Mouse (Mus musculus): ENCODE data around the gene Tmem117. TPM values are rescaled to one million over a fixed set of nuclear protein-coding genes. Genes with fewer than 3 reads are reported as not detected.

The Tmem117 gene
- polyA plus RNA-seq, 1 experiment from 2014 or later, result 2.3 TPM

DNA sequence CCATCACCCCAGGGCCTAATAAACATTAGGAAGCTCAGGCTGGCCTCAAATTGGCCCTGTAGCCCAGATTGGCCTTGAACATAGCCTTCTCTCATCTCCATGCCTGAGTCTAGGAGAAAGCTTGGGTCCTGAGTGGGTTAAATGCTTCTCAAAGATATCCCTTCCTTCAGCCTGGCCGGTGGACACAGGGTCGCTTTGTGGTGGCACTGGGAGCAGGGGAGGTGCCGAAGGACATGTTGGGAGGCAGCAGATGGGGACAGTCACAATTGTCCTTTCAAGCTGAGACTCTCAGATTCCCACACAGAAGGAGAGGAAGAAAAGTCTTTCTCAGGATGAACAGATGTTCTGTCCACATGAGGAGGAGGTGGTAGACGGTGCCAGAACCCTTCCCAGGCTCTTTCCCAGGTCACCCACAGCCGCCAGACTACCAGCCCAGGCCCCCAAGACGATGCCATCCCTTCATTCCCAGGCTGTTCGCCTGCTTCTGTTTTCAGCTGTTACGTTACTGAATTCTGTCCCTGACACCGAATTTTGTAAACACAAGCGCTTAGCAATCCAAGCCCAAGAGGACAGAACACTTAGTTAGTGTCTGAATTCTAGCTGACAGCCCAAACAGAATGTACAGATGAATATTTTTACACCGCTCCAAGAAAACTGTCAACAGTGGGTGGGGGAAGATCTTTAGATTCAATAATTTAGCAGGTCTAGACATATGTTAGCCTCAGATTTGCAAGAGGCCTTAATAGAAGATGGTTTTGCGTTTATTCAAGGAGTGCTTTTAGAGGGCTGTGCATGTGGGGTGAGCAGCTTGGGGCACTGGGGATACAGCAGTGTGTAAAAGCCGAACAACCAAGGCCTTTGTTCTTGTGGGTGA, 23.2 kb downstream of the Tmem117 start:
- Histone ChIP-seq H3K4me2 (ENCODE audit: low read length) (no peak overlapping the region), H3K4me1 (ENCODE audit: control insufficient read depth, insufficient read depth, low read length) (peaks cover 15% of the 10 kb centered on the region), H3K27ac (ENCODE audit: low read depth, low read length) (peak overlapping the region; percentile 45), H3K9ac (ENCODE audit: low read length) (no peak overlapping the region), H3K36me3 (ENCODE audit: control insufficient read depth, insufficient read depth, low read length) (no peaks in the 10 kb centered on the region), H3K9me3 (replicated peaks; ENCODE audit: control insufficient read depth, low read length) (no peaks in the 10 kb centered on the region), H3K27me3 (replicated peaks; ENCODE audit: control insufficient read depth, insufficient read depth, low read length) (0 out of 2 replicates have a peak, but pooled peaks cover 12% of the 10 kb centered on the region), H3K4me3 (ENCODE audit: low read depth, low read length) (no peak overlapping the region)
- DNase-seq (ENCODE audit: low spot score) (peak; percentile 79), ATAC-seq (peak; percentile 79)
- WGBS, result 59% methylated on average over 13 of the region's 13 CpGs

DNA sequence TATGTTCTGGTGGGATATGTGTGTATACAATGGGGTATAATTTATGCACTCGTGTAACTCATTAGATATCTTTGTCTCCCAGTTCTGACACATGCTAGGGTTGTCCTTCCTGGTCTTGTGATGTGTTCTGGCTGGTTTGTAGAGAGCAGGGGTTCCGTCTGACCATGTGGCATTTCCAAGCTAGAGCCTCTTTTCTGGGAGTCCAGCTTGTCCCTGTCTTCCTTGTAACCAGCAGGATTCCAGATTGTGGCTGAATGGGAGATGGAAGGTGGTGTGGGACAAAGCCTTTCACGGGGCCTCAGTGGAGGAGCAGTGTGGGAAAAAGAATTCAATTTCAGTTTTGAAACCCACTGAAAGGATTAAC, 23.8 kb downstream of the Tmem117 start:
- no peak overlapping the region for H3K4me3 ChIP-seq (ENCODE audit: low read depth, low read length)
- 0 out of 2 replicates have a peak, but pooled peaks cover 12% of the 10 kb centered on the region for H3K27me3 ChIP-seq (replicated peaks; ENCODE audit: control insufficient read depth, insufficient read depth, low read length)
- H3K9me3 ChIP-seq (replicated peaks; ENCODE audit: control insufficient read depth, low read length), result no peaks in the 10 kb centered on the region
- H3K4me2 ChIP-seq (ENCODE audit: low read length), result no peak overlapping the region
- H3K4me1 ChIP-seq (ENCODE audit: control insufficient read depth, insufficient read depth, low read length), result peaks cover 15% of the 10 kb centered on the region
- peak overlapping the region; percentile 45 for H3K27ac ChIP-seq (ENCODE audit: low read depth, low read length)
- 55% methylated on average over 3 of the region's 3 CpGs for WGBS
- H3K36me3 ChIP-seq (ENCODE audit: control insufficient read depth, insufficient read depth, low read length), result no peaks in the 10 kb centered on the region
- H3K9ac ChIP-seq (ENCODE audit: low read length), result no peak overlapping the region
- ATAC-seq, result no peak
- DNase-seq (ENCODE audit: low spot score), result no peak

DNA sequence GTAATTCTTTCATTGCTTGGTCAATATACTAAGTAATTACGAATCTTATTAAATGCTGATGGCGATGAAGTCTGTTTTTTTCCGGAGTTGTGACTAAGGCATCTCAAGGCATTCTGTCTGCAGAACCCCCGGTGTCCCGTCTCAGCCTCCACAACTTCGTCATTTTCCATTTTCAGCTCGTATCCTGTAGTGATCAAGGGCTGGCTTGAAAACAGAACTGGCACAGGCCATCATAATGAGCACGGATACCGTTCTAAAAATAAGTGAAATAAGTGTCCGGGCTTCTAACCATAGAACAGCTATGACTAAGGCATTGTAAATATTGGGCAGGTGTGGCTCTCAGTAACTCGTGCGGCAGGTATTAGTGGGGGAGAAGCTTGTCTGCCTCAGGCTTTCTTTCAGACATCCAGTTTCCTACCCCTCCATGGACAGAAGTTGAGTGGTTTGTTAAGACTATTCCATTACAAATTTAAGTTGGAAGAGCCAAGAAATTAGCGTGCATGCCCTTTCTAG, 26.8 kb downstream of the Tmem117 start:
- 91% methylated on average over 13 of the region's 13 CpGs for WGBS
- Histone ChIP-seq H3K9ac (ENCODE audit: low read length) (no peak overlapping the region), H3K4me3 (ENCODE audit: low read depth, low read length) (no peak overlapping the region), H3K4me1 (ENCODE audit: control insufficient read depth, insufficient read depth, low read length) (peaks cover 15% of the 10 kb centered on the region), H3K9me3 (replicated peaks; ENCODE audit: control insufficient read depth, low read length) (no peaks in the 10 kb centered on the region), H3K27ac (ENCODE audit: low read depth, low read length) (no peak overlapping the region), H3K36me3 (ENCODE audit: control insufficient read depth, insufficient read depth, low read length) (no peaks in the 10 kb centered on the region), H3K27me3 (replicated peaks; ENCODE audit: control insufficient read depth, insufficient read depth, low read length) (no peaks in the 10 kb centered on the region), H3K4me2 (ENCODE audit: low read length) (no peak overlapping the region)
- no peak for DNase-seq (ENCODE audit: low spot score)
- no peak for ATAC-seq

DNA sequence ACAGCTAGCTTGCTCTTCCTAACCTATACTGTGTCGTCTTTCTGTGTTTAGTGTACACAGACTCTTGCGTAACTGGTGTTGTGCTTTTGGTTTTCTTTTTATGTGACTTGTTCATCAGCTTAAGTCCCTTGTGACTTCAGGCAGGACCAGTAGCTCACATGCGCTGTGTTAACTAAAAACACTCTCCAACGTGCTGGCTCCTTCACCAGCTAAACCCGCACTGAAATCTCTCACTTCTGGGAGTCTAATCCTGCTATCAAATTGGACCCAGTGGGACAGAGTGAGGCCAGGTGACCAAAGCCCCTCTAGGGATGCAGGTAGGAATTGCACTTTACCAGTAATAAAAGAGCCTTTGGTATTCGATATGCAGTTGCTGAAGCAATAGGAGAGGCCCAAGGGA, 28.9 kb downstream of the Tmem117 start:
- Histone ChIP-seq H3K9ac (ENCODE audit: low read length) (no peak overlapping the region), H3K36me3 (ENCODE audit: control insufficient read depth, insufficient read depth, low read length) (no peaks in the 10 kb centered on the region), H3K4me2 (ENCODE audit: low read length) (no peak overlapping the region), H3K9me3 (replicated peaks; ENCODE audit: control insufficient read depth, low read length) (no peaks in the 10 kb centered on the region), H3K27ac (ENCODE audit: low read depth, low read length) (no peak overlapping the region), H3K27me3 (replicated peaks; ENCODE audit: control insufficient read depth, insufficient read depth, low read length) (no peaks in the 10 kb centered on the region), H3K4me1 (ENCODE audit: control insufficient read depth, insufficient read depth, low read length) (peaks cover 9% of the 10 kb centered on the region), H3K4me3 (ENCODE audit: low read depth, low read length) (no peak overlapping the region)
- ATAC-seq (no peak), DNase-seq (ENCODE audit: low spot score) (no peak)
- WGBS, result 79% methylated on average over 6 of the region's 6 CpGs

DNA sequence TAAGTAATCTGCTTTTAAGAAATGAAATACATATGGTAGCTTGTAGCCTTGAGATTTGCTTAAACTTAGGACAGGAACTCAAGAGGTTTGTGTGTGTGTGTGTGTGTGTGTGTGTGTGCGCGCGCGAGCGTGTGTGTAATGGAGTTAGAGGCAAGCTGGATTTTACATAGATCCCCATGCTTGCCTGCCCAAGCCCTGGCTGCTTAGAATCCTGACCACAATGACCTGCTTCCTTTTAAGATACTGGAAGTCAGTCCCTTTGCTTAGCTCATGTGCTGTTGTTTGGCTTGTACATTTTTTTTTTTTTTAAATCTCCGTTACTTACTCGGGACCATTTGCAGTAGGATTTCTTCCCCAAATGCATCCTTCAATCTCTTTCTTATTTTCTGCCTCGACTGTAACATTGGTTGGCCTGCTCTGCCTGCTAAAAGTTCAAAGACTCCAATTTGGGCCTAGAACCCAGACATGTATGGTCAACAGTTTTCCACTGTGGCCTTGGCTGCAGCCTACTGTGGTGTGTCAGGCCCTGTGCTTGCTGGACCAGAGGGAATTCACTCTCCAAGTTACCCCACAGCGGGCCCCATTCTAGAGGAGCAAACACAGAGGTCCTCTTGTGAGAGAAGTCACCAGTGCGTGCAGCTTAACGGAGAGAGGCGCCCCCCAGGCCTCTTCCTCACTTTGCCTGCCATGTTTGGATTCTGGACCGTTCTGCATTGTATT, 29.5 kb downstream of the Tmem117 start:
- peaks cover 9% of the 10 kb centered on the region for H3K4me1 ChIP-seq (ENCODE audit: control insufficient read depth, insufficient read depth, low read length)
- H3K9me3 ChIP-seq (replicated peaks; ENCODE audit: control insufficient read depth, low read length), result no peaks in the 10 kb centered on the region
- H3K27ac ChIP-seq (ENCODE audit: low read depth, low read length), result no peak overlapping the region
- no peaks in the 10 kb centered on the region for H3K27me3 ChIP-seq (replicated peaks; ENCODE audit: control insufficient read depth, insufficient read depth, low read length)
- no peak overlapping the region for H3K4me3 ChIP-seq (ENCODE audit: low read depth, low read length)
- ATAC-seq (0 out of 2 replicates have a peak, but pooled peaks have one; percentile 27), DNase-seq (ENCODE audit: low spot score) (no peak)
- H3K36me3 ChIP-seq (ENCODE audit: control insufficient read depth, insufficient read depth, low read length), result no peaks in the 10 kb centered on the region
- H3K9ac ChIP-seq (ENCODE audit: low read length), result no peak overlapping the region
- 62% methylated on average over 13 of the region's 13 CpGs for WGBS
- H3K4me2 ChIP-seq (ENCODE audit: low read length), result no peak overlapping the region

DNA sequence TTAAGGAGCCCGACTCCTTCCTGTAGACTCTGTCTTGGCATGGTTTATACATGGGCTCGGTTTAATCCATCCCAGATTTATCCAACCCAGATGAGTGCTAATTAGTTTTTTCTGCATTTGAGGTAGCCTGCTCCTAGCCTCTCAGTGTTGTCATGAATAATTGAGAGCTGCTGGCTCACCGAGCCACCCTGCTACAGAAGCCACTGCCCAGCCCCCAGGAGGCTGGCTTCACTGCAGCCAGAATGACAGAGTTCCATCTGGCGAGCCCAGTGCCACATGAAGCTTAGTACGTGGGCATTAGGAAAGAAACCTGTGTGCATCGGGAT, 30.0 kb downstream of the Tmem117 start:
- Histone ChIP-seq H3K4me3 (ENCODE audit: low read depth, low read length) (no peak overlapping the region), H3K9ac (ENCODE audit: low read length) (no peak overlapping the region), H3K36me3 (ENCODE audit: control insufficient read depth, insufficient read depth, low read length) (no peaks in the 10 kb centered on the region), H3K27me3 (replicated peaks; ENCODE audit: control insufficient read depth, insufficient read depth, low read length) (no peaks in the 10 kb centered on the region), H3K4me1 (ENCODE audit: control insufficient read depth, insufficient read depth, low read length) (peaks cover 9% of the 10 kb centered on the region), H3K4me2 (ENCODE audit: low read length) (no peak overlapping the region), H3K27ac (ENCODE audit: low read depth, low read length) (no peak overlapping the region), H3K9me3 (replicated peaks; ENCODE audit: control insufficient read depth, low read length) (no peaks in the 10 kb centered on the region)
- ATAC-seq (peak; percentile 86), DNase-seq (ENCODE audit: low spot score) (peak; percentile 67)
- 12% methylated on average over 6 of the region's 6 CpGs for WGBS

DNA sequence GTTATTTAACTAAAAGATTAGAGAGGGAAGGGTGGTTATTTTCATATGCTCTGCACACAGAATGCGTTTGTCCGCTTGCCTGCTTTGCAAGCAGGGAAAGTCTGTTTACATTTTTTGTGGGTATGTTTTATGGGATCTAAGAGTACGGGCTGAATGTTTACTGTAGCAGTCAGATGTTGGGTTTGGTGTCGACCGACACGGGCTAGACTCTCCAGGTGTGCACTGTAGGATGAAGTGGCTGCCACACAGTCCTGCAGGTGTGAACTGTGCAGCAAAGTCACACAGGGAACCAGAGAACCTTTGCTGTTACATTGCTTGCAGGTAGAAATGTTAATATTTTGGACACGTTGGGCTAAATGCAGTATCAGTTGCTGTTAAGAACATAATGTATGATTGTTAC, 31.9 kb downstream of the Tmem117 start:
- no peak overlapping the region for H3K4me3 ChIP-seq (ENCODE audit: low read depth, low read length)
- H3K27me3 ChIP-seq (replicated peaks; ENCODE audit: control insufficient read depth, insufficient read depth, low read length), result no peaks in the 10 kb centered on the region
- 76% methylated on average over 7 of the region's 7 CpGs for WGBS
- no peak overlapping the region for H3K4me2 ChIP-seq (ENCODE audit: low read length)
- no peaks in the 10 kb centered on the region for H3K36me3 ChIP-seq (ENCODE audit: control insufficient read depth, insufficient read depth, low read length)
- no peak overlapping the region for H3K27ac ChIP-seq (ENCODE audit: low read depth, low read length)
- H3K4me1 ChIP-seq (ENCODE audit: control insufficient read depth, insufficient read depth, low read length), result peaks cover 9% of the 10 kb centered on the region
- no peak overlapping the region for H3K9ac ChIP-seq (ENCODE audit: low read length)
- no peak for ATAC-seq
- H3K9me3 ChIP-seq (replicated peaks; ENCODE audit: control insufficient read depth, low read length), result no peaks in the 10 kb centered on the region
- DNase-seq (ENCODE audit: low spot score), result no peak

DNA sequence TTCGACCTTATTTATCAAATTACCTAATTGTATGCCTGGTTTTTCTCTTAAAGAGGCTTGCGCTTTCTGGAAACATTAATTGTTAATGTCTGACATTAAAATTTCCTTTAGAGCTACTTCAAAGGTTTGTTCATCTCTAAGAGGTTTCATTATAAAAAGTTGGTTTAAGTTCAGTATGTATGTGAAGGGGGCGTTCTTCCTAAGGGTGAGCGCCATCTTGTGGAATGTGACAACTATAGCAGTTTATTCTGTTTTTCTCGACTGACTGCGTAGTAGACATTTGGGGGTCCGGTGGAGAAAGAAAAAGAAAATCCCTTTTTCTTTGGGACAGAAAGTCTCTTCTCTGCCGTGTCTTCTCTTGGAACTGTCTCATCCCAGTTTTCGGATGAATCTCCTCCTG, 32.4 kb downstream of the Tmem117 start:
- peaks cover 9% of the 10 kb centered on the region for H3K4me1 ChIP-seq (ENCODE audit: control insufficient read depth, insufficient read depth, low read length)
- ATAC-seq, result 0 out of 2 replicates have a peak, but pooled peaks have one; percentile 46

DNA sequence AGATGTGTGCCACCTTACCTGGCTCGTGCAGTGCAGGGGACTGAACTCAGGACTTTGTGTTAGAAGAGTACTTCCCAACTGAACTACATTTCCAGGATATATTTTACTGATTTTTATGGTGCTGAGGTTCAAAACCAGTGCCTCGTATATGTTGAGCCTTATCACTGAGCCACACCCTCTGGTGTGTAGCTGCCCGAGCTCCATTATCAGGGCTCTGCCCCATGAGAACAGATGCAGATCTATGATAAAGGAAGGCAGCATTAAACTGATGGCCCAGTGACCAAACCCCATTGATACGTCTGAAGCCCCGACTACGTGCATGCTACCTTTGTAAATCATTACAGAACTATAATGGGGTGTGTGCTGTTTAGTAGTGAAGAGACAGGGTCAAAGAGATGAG, 35.6 kb downstream of the Tmem117 start:
- Histone ChIP-seq H3K4me2 (ENCODE audit: low read length) (no peak overlapping the region), H3K4me1 (ENCODE audit: control insufficient read depth, insufficient read depth, low read length) (no peaks in the 10 kb centered on the region), H3K9me3 (replicated peaks; ENCODE audit: control insufficient read depth, low read length) (no peaks in the 10 kb centered on the region), H3K9ac (ENCODE audit: low read length) (no peak overlapping the region), H3K36me3 (ENCODE audit: control insufficient read depth, insufficient read depth, low read length) (no peaks in the 10 kb centered on the region), H3K27ac (ENCODE audit: low read depth, low read length) (no peak overlapping the region), H3K4me3 (ENCODE audit: low read depth, low read length) (no peak overlapping the region), H3K27me3 (replicated peaks; ENCODE audit: control insufficient read depth, insufficient read depth, low read length) (no peaks in the 10 kb centered on the region)
- ATAC-seq, result no peak
- 94% methylated on average over 6 of the region's 6 CpGs for WGBS
- DNase-seq (ENCODE audit: low spot score), result no peak

More for the DNA sequence above, 32.4 kb downstream of the Tmem117 start:
- no peaks in the 10 kb centered on the region for H3K9me3 ChIP-seq (replicated peaks; ENCODE audit: control insufficient read depth, low read length)
- no peaks in the 10 kb centered on the region for H3K36me3 ChIP-seq (ENCODE audit: control insufficient read depth, insufficient read depth, low read length)
- peak; percentile 82 for DNase-seq (ENCODE audit: low spot score)
- no peak overlapping the region for H3K27ac ChIP-seq (ENCODE audit: low read depth, low read length)
- no peaks in the 10 kb centered on the region for H3K27me3 ChIP-seq (replicated peaks; ENCODE audit: control insufficient read depth, insufficient read depth, low read length)
- 21% methylated on average over 9 of the region's 9 CpGs for WGBS
- H3K9ac ChIP-seq (ENCODE audit: low read length), result no peak overlapping the region
- no peak overlapping the region for H3K4me3 ChIP-seq (ENCODE audit: low read depth, low read length)
- no peak overlapping the region for H3K4me2 ChIP-seq (ENCODE audit: low read length)

Measured in forebrain, embryonic 14.5 days (tissue).